Mouse (Mus musculus) heart, adult 2 months (tissue): ENCODE measurements around the gene Nbeal2. TPM values are rescaled to one million over a fixed set of nuclear protein-coding genes. Genes with fewer than 3 reads are reported as not detected.

ENCODE experiments used
- DNase-seq, 2 experiments: peaks; one replicate each; pipeline ENCODE4 v3.0.0; 2021
- H3K27ac ChIP-seq: fragments of 200-600 bp; 2 replicates; pipeline ENCODE4 v1.8.1; 2022
- H3K27me3 ChIP-seq: fragments of 200-500 bp; 2 replicates; pipeline ENCODE4 v1.6.1; 2012; ENCODE audit warnings: mild to moderate bottlenecking, low read length, inconsistent platforms, mixed read lengths; ENCODE audit not compliant: control insufficient read depth, insufficient read depth
- H3K36me3 ChIP-seq: fragments of 200-500 bp; 2 replicates; pipeline ENCODE4 v1.6.1; 2012; ENCODE audit warnings: low read length, inconsistent platforms; ENCODE audit not compliant: control insufficient read depth, insufficient read depth
- H3K4me1 ChIP-seq: fragments of 200-500 bp; 2 replicates; pipeline ENCODE4 v1.6.1; 2011; ENCODE audit warnings: low read length; ENCODE audit not compliant: control insufficient read depth, insufficient read depth
- H3K4me3 ChIP-seq: fragments of 200-600 bp; 2 replicates; pipeline ENCODE4 v1.8.1; 2022
- H3K79me2 ChIP-seq: fragments of 200-500 bp; replicated peaks from 2 replicates; pipeline ENCODE4 v1.6.1; 2012; ENCODE audit warnings: mild to moderate bottlenecking, inconsistent platforms, low read length, moderate library complexity, mixed read lengths; ENCODE audit not compliant: control insufficient read depth, insufficient read depth
- H3K9ac ChIP-seq: fragments of 200-500 bp; 2 replicates; pipeline ENCODE4 v1.6.1; 2012; ENCODE audit warnings: low read depth, mild to moderate bottlenecking, control low read depth, inconsistent platforms, low read length, mixed read lengths
- CTCF ChIP-seq: fragments of 200-600 bp; IDR thresholded peaks from 2 replicates; pipeline ENCODE4 v1.8.1; 2022; ENCODE audit warnings: antibody characterized with exemption, mild to moderate bottlenecking, moderate library complexity
- EP300 ChIP-seq: fragments of 200-500 bp; IDR thresholded peaks from 2 replicates; pipeline ENCODE4 v1.6.1; 2011; ENCODE audit warnings: low read depth, low read length, control low read depth; ENCODE audit not compliant: insufficient read depth
- POLR2A ChIP-seq: fragments of 200-500 bp; IDR thresholded peaks from 2 replicates; pipeline ENCODE4 v1.6.1; 2011; ENCODE audit warnings: mild to moderate bottlenecking, low read depth, low read length, control low read depth; ENCODE audit not compliant: insufficient read depth
- WGBS: fragments of 180-500 bp; shearing (Covaris S2); methylation state at CpG from one replicate; pipeline ENCODE4 v1.1.7; 2018; 5-methylcytosine and 5-hydroxymethylcytosine counted together
- intact Hi-C: fragments of 180-260 bp; cut with DNase I; formaldehyde crosslinking; loops from one replicate; pipeline ENCODE4 v1.15.1; 2025
- polyA plus RNA-seq: library from polyadenylated mRNA; depleted of rRNA; stranded (reverse); fragments of >200 nt; gene quantifications from 2 replicates; pipeline ENCODE4 v1.2.3, GENCODE M21; 2012
- total RNA-seq, 2 experiments: library from RNA; stranded (reverse); gene quantifications; 2 replicates each; pipeline ENCODE4 v1.2.3; 2021

The Nbeal2 gene
- total and polyA plus RNA-seq, 3 experiments: 7.6 to 18.4 (median 8.5) TPM

DNA sequence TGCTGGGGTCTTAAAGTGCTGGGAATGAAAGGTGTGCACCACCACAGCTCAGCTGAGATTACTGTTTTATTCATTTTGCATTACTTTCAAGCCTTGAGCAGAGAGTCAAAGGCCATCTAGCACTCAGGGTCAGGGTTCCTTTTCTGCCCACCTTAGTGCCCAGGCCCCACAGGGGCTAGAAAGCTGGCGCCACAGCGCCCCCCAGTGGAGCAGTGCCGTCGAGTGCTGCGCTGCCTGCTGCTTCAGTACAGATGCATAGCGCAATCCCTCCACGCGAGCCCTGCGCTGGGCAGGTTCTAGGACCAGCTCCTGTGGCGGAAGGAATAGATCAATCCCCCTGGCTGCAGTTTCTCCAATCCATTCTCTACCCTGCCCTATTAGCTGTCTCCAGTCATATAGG is 22.8 kb downstream of the Nbeal2 start:
- WGBS: 52% methylated on average over 10 of the region's 10 CpGs
- Histone ChIP-seq H3K27ac (no peak overlapping the region), H3K27me3 (no peaks in the 10 kb centered on the region), H3K79me2 (no peaks in the 10 kb centered on the region), H3K36me3 (no peaks in the 10 kb centered on the region), H3K9ac (no peak overlapping the region), H3K4me3 (no peak overlapping the region), H3K4me1 (no peaks in the 10 kb centered on the region)
- intact Hi-C loops: loop anchor here (5.0 kb wide), 1 partner anchor 184 kb away; no protein-coding TSS in a partner anchor
- peak in 1 of 2 experiments; percentile 60 for DNase-seq
- peak; percentile 75 for TF ChIP-seq CTCF
- TF ChIP-seq EP300: no peak

DNA sequence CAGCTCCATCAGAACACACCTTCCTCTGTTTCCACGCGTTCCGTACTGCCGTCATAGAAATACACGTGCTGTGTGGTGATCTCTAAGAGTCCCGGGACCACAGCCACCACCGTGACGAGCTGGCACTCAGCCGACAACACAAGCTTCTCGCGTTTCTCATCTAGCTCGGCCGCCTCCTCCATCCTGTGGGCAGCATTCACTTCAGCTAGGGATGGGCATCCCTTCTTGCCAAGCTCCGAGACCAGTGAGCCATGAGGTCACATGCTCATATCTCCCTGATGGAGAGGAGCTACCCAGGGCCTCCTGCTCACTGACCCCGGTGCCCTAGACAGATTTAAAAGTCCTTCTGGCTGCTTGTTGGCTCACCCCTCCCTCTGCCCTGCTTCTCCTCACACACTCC is 23.8 kb downstream of the Nbeal2 start:
- Histone ChIP-seq H3K27me3 (no peaks in the 10 kb centered on the region), H3K79me2 (no peaks in the 10 kb centered on the region), H3K4me3 (no peak overlapping the region), H3K36me3 (no peaks in the 10 kb centered on the region), H3K4me1 (peaks cover 2% of the 10 kb centered on the region), H3K27ac (no peak overlapping the region), H3K9ac (no peak overlapping the region)
- intact Hi-C loops: loop anchor here (5.0 kb wide), 1 partner anchor 183 kb away; no protein-coding TSS in a partner anchor
- TF ChIP-seq EP300 (no peak), CTCF (no peak), POLR2A (no peak)
- DNase-seq: no peak
- 72% methylated on average over 15 of the region's 15 CpGs for WGBS

DNA sequence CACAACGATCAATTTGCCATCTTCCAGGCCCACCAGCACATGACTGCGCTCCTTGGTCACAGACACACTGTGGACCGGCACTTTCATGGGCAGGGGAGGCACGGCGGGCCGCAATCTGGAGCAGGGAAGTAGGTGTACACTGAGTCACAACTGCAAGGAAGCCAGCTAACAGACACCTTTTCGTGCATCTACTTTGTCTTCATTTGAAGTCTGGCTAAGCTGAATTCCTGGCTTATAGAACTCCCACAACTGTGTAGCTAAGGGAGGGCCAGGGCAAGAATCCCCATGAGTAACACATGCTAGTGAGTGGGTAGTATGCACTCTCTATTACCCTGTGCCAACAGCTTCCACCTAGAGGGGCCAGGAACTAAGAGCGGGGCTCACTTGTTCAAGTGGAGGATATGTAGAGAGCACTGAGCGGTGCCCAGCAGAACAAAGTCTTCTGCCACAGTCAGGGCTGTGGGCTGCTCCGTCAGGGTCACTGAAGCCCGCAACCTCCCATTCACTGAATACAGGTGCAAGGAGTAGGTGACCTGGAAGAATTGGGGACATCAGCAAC is 28.5 kb downstream of the Nbeal2 start:
- Histone ChIP-seq H3K4me1 (peaks cover 2% of the 10 kb centered on the region), H3K27ac (peak overlapping the region; percentile 70; the same call in 1 of the 2 replicates), H3K79me2 (no peaks in the 10 kb centered on the region), H3K27me3 (no peaks in the 10 kb centered on the region), H3K4me3 (peak overlapping the region; percentile 54), H3K9ac (peak overlapping the region; percentile 32), H3K36me3 (no peaks in the 10 kb centered on the region)
- TF ChIP-seq EP300 (no peak), POLR2A (no peak), CTCF (no peak)
- WGBS: 83% methylated on average over 11 of the region's 11 CpGs
- DNase-seq: no peak
- intact Hi-C loops: loop anchor here (10.0 kb wide), 1 partner anchor 151 kb away; the partner anchor contains the start of genes Kif9 and Klhl18

DNA sequence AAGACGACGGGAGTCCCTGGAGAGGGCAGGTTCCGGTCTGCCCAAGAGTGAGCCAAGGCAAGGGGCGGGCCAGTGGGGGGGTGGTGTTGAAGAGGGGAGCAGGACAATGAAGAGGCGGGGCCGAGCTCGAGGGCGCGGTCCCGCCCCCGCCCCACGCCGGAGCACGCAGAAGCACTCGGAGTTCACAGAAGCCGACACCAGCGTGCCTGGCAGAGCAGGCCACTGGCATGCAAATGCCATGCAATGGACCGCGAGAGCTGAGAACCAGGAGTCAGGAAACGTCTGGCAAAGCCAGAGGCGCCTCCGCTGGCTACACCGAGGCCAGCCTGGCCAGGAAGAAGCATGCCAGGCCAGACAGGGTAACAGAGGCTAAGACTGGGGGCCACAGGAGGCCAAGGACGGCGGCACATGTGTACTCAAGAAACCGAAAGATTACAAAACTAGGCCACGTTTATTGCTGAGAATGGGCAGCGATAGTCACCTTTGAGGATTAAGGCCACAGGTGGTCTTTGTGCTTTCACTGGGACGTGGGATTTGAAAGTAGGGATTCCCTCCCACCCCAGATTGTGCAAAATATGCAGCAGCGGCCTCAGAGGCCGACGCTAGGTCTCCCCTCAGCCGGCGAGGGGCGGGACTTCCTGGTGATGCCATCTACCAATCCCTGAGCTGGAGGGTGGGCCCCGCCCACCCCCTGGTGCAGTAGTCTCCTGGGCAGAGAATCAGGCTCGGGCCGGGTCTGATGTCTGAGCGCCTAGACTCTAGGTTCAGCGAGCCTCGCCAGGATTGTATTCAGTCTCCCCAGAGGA is 29.4 kb downstream of the Nbeal2 start, which contains the start of gene Nradd:
Nradd (minus strand) TSS at position 92 of the 806 bp plus-strand sequence.
- Histone ChIP-seq H3K4me1 (peaks cover 2% of the 10 kb centered on the region), H3K27me3 (no peaks in the 10 kb centered on the region), H3K36me3 (no peaks in the 10 kb centered on the region), H3K9ac (peak within 1 kb of the TSS; percentile 54), H3K4me3 (peak within 1 kb of the TSS; percentile 54), H3K79me2 (no peaks in the 10 kb centered on the region), H3K27ac (peak within 1 kb of the TSS; percentile 70)
- peak; percentile 88 to 90 for DNase-seq
- no peak for TF ChIP-seq CTCF
- TF ChIP-seq EP300: 0 out of 2 replicates have a peak, but pooled peaks have one; percentile 34
- TF ChIP-seq POLR2A: peak; percentile 69
- intact Hi-C loops: loop anchor here (5.0 to 10.0 kb wide), 2 partner anchors 150 to 212 kb away; partner anchors contain the start of genes Kif9 and Klhl18
- WGBS: 3% methylated on average over 41 of the region's 41 CpGs

DNA sequence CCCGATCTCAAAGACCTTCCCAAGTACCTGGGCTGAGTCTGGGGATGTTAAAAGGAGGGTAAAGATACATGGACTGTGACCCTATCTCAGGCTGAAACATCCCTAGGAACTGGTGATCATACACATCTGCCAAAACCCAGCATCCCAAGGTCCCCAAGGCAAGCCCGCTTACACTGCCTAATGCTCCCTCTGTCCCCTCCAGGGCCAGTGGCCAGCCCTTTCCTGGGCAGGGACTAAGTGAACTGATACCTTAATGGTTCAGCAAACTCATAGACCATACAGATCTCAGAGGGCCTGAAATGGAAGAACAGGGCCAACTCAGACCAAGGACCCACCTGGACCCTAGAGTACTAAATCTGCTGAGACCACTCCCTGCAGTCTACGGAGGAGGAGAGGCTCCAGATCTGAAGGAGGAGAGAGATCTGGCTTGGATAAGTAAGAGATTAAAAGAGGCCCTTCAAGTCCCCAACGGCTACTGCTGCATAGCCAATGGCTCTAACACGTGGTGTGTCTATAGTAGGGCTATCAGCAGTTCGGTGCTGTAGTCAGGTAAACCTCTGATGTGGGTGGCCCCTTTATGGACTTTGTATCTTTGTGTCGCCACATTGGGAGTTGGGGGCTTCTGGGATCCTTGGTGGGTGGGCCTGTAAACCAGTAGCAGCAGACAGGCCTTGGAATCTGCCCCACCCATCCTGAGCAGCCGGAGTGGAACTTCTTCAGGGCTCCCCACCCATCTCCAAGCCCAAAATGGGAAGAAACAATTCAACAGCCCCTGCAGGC is 30.4 kb downstream of the Nbeal2 start:
- 52% methylated on average over 8 of the region's 8 CpGs for WGBS

More for the DNA sequence above, 30.4 kb downstream of the Nbeal2 start:
- H3K4me1 ChIP-seq: peaks cover 2% of the 10 kb centered on the region
- intact Hi-C loops: loop anchor here (5.0 to 10.0 kb wide), 2 partner anchors 149 to 211 kb away; partner anchors contain the start of genes Kif9 and Klhl18
- TF ChIP-seq POLR2A (no peak), CTCF (no peak), EP300 (no peak)
- H3K27ac ChIP-seq: peak overlapping the region; percentile 70
- no peaks in the 10 kb centered on the region for H3K36me3 ChIP-seq
- H3K79me2 ChIP-seq: no peaks in the 10 kb centered on the region
- peak overlapping the region; percentile 54 for H3K4me3 ChIP-seq
- H3K27me3 ChIP-seq: no peaks in the 10 kb centered on the region
- DNase-seq: no peak
- H3K9ac ChIP-seq: no peak overlapping the region
